Mouse (Mus musculus) midbrain, postnatal 0 days (tissue): Measurements from ENCODE around the gene Ldhc. TPM values are rescaled to one million over a fixed set of nuclear protein-coding genes. Genes with fewer than 3 reads are reported as not detected.
"Not testable (repeated sequence)": the region's sequence is repeated elsewhere in the genome, so short reads cannot be mapped to it uniquely, and the experiment has no call there.

ENCODE experiments used
- ATAC-seq: fragments of 200-750 bp; cut with Nextera tagmentation; 2 replicates; pipeline ENCODE4 v1.8.0; 2017; ENCODE audit warnings: moderate number of reproducible peaks, mild to moderate bottlenecking, moderate TSS enrichment, moderate library complexity; ENCODE audit not compliant: low FRiP score
- DNase-seq: peaks from one replicate; pipeline ENCODE4 v3.0.0-alpha.2; 2015; ENCODE audit warnings: low spot score
- H3K27ac ChIP-seq: fragments of 300-500 bp; sonication (generic); 2 replicates; pipeline ENCODE4 v1.5.1; 2014; ENCODE audit warnings: low read depth, mild to moderate bottlenecking, low read length, mixed read lengths
- H3K27me3 ChIP-seq: fragments of 300-500 bp; sonication (generic); 2 replicates; pipeline ENCODE4 v1.6.1; 2014; ENCODE audit warnings: low read length, control low read depth, mixed read lengths; ENCODE audit not compliant: insufficient read depth
- H3K36me3 ChIP-seq: fragments of 300-500 bp; sonication (generic); 2 replicates; pipeline ENCODE4 v1.6.1; 2014; ENCODE audit warnings: low read length, control low read depth, mixed read lengths; ENCODE audit not compliant: insufficient read depth
- H3K4me1 ChIP-seq: fragments of 300-500 bp; sonication (generic); 2 replicates; pipeline ENCODE4 v1.6.1; 2014; ENCODE audit warnings: mild to moderate bottlenecking, control low read depth, antibody characterized with exemption, low read length, mixed read lengths; ENCODE audit not compliant: insufficient read depth
- H3K4me2 ChIP-seq: fragments of 300-500 bp; sonication (generic); 2 replicates; pipeline ENCODE4 v1.6.1; 2014; ENCODE audit warnings: low read depth, mild to moderate bottlenecking, low read length, mixed read lengths; ENCODE audit not compliant: poor library complexity, severe bottlenecking
- H3K4me3 ChIP-seq: fragments of 300-500 bp; sonication (generic); 2 replicates; pipeline ENCODE4 v1.5.1; 2014; ENCODE audit warnings: low read depth, mild to moderate bottlenecking, low read length, moderate library complexity
- H3K9ac ChIP-seq: fragments of 300-500 bp; sonication (generic); replicated peaks from 2 replicates; pipeline ENCODE4 v1.6.1; 2014; ENCODE audit warnings: mild to moderate bottlenecking, low read length, moderate library complexity, mixed read lengths; ENCODE audit not compliant: poor library complexity, severe bottlenecking
- H3K9me3 ChIP-seq: fragments of 300-500 bp; sonication (generic); 2 replicates; pipeline ENCODE4 v1.6.1; 2016; ENCODE audit warnings: low read length, control low read depth
- CTCF ChIP-seq: IDR thresholded peaks from 2 replicates; pipeline ENCODE4 v1.5.1; 2016; ENCODE audit warnings: antibody characterized with exemption, mild to moderate bottlenecking
- WGBS: fragments of 180-500 bp; shearing (Covaris S2); extraction: QIAGEN DNeasy Blood & Tissue Kit; methylation state at CpG from one replicate; pipeline ENCODE4 v1.1.7; 2014; 5-methylcytosine and 5-hydroxymethylcytosine counted together
- polyA plus RNA-seq: library from polyadenylated mRNA; unstranded; fragments of >200 nt; fragmentation: Nextera tagmentation; extraction: Ambion mirVana; gene quantifications from 2 replicates; pipeline ENCODE4 v1.2.1, GENCODE M21; 2015
- total RNA-seq: library from RNA; depleted of rRNA; stranded (reverse); fragments of >200 nt; gene quantifications from 2 replicates; pipeline ENCODE4 v1.2.3, GENCODE M21; 2014

Gene Ldhc
- total and polyA plus RNA-seq, 2 experiments from 2014 or later, result 0.22 TPM; not detected in 1

- 98% methylated on average over 5 of the region's 5 CpGs for WGBS
- ATAC-seq, result no peak
- H3K27ac ChIP-seq, result no peak overlapping the region
- H3K9me3 ChIP-seq, result no peaks in the 10 kb centered on the region
- no peak for DNase-seq
- H3K4me2 ChIP-seq, result no peak overlapping the region
- H3K9ac ChIP-seq, result no peak overlapping the region
- TF ChIP-seq CTCF, result no peak
- H3K27me3 ChIP-seq, result no peaks in the 10 kb centered on the region
- no peak overlapping the region for H3K4me3 ChIP-seq
- H3K36me3 ChIP-seq, result 0 out of 2 replicates have a peak, but pooled peaks cover 4% of the 10 kb centered on the region
- H3K4me1 ChIP-seq, result no peaks in the 10 kb centered on the region
Measured at GRCm38 (mm10) chr7:46879851-46880250, 18.8 kb downstream of the Ldhc start.

- no peak for TF ChIP-seq CTCF
- Histone ChIP-seq H3K9ac (no peak overlapping the region), H3K4me2 (no peak overlapping the region), H3K27ac (no peak overlapping the region), H3K36me3 (peaks cover 4% of the 10 kb centered on the region; the same call in 1 of the 2 replicates), H3K4me1 (no peaks in the 10 kb centered on the region), H3K4me3 (no peak overlapping the region), H3K27me3 (no peaks in the 10 kb centered on the region), H3K9me3 (no peaks in the 10 kb centered on the region)
- WGBS, result 91% methylated on average over 2 of the region's 2 CpGs
- DNase-seq (no peak), ATAC-seq (no peak)
Measured at GRCm38 (mm10) chr7:46880992-46881391, 20.0 kb downstream of the Ldhc start.

- not testable (repeated sequence) for H3K4me1 ChIP-seq, H3K9me3 ChIP-seq, H3K9ac ChIP-seq, DNase-seq, ATAC-seq, H3K27ac ChIP-seq, H3K27me3 ChIP-seq, H3K4me2 ChIP-seq, H3K4me3 ChIP-seq
- H3K36me3 ChIP-seq, result peaks cover 11% of the 10 kb centered on the region; the same call in 1 of the 2 replicates
- WGBS, result 88% methylated on average over 6 of the region's 8 CpGs
Measured at GRCm38 (mm10) chr7:46881941-46882340, 20.9 kb downstream of the Ldhc start.

GRCm38 (mm10) chr7:46883304-46883703 is 22.3 kb downstream of the Ldhc start:
- no peak overlapping the region for H3K4me2 ChIP-seq
- DNase-seq (no peak), ATAC-seq (no peak)
- 78% methylated on average over 3 of the region's 3 CpGs for WGBS
- no peaks in the 10 kb centered on the region for H3K9me3 ChIP-seq
- H3K4me3 ChIP-seq, result no peak overlapping the region
- peaks cover 14% of the 10 kb centered on the region; the same call in 1 of the 2 replicates for H3K36me3 ChIP-seq
- H3K27me3 ChIP-seq, result no peaks in the 10 kb centered on the region
- H3K9ac ChIP-seq, result no peak overlapping the region
- no peak overlapping the region for H3K27ac ChIP-seq
- no peak for TF ChIP-seq CTCF
- no peaks in the 10 kb centered on the region for H3K4me1 ChIP-seq

DNA sequence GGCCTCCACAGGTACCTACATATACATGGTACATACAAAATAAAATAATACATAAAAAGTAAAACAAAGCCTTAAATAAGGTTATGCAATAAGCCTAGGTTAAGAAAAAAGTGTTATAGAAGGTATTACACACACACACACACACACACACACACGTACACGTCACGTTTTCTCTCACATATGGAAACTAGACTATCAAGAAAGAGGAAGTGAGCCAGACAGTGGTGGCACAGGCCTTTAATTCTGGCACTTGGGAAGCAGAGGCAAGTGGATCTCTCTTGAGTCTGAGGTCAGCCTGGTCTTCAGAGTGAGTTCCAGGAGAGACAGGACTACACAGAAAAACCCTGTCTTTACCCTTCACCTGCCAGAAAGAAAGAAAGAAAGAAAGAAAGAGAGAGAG is 34.5 kb downstream of the Ldhc start:
- Histone ChIP-seq H3K4me1 (no peaks in the 10 kb centered on the region), H3K27me3 (no peaks in the 10 kb centered on the region), H3K9ac (no peak overlapping the region), H3K4me2 (no peak overlapping the region), H3K36me3 (peaks cover 43% of the 10 kb centered on the region), H3K9me3 (no peaks in the 10 kb centered on the region), H3K27ac (no peak overlapping the region), H3K4me3 (no peak overlapping the region)
- 93% methylated on average over 3 of the region's 3 CpGs for WGBS
- no peak for TF ChIP-seq CTCF
- ATAC-seq, result no peak
- no peak for DNase-seq

GRCm38 (mm10) chr7:46899343-46899742 is 38.3 kb downstream of the Ldhc start:
- ATAC-seq (no peak), DNase-seq (no peak)
- peaks cover 48% of the 10 kb centered on the region for H3K36me3 ChIP-seq
- H3K27me3 ChIP-seq, result no peaks in the 10 kb centered on the region
- H3K4me2 ChIP-seq, result no peak overlapping the region
- H3K9me3 ChIP-seq, result no peaks in the 10 kb centered on the region
- H3K4me3 ChIP-seq, result no peak overlapping the region
- WGBS, result 93% methylated on average over 3 of the region's 3 CpGs
- H3K4me1 ChIP-seq, result no peaks in the 10 kb centered on the region
- no peak for TF ChIP-seq CTCF
- no peak overlapping the region for H3K9ac ChIP-seq
- H3K27ac ChIP-seq, result no peak overlapping the region
